Mouse (Mus musculus) limb, embryonic 14.5 days (tissue): ENCODE results near the gene Retreg1. TPM values are rescaled to one million over a fixed set of nuclear protein-coding genes. Genes with fewer than 3 reads are reported as not detected.

ENCODE experiments used
- ATAC-seq: fragments of 200-750 bp; cut with Nextera tagmentation; 2 replicates; pipeline ENCODE4 v1.8.0; 2017; ENCODE audit warnings: low read depth, moderate number of reproducible peaks, moderate TSS enrichment; ENCODE audit not compliant: low FRiP score
- DNase-seq: peaks from one replicate; pipeline ENCODE4 v3.0.0-alpha.2; 2015; ENCODE audit warnings: low spot score
- H3K27ac ChIP-seq: fragments of 300-500 bp; sonication (generic); replicated peaks from 2 replicates; pipeline ENCODE4 v1.5.1; 2014; ENCODE audit warnings: low read depth, mild to moderate bottlenecking, low read length, moderate library complexity, mixed read lengths
- H3K27me3 ChIP-seq: fragments of 300-500 bp; sonication (generic); 2 replicates; pipeline ENCODE4 v1.6.1; 2014; ENCODE audit warnings: low read length, mixed read lengths; ENCODE audit not compliant: control insufficient read depth, insufficient read depth
- H3K36me3 ChIP-seq: fragments of 300-500 bp; sonication (generic); 2 replicates; pipeline ENCODE4 v1.6.1; 2014; ENCODE audit warnings: mild to moderate bottlenecking, low read length, moderate library complexity, mixed read lengths; ENCODE audit not compliant: control insufficient read depth, insufficient read depth
- H3K4me1 ChIP-seq: fragments of 300-500 bp; sonication (generic); 2 replicates; pipeline ENCODE4 v1.6.1; 2014; ENCODE audit warnings: antibody characterized with exemption, low read length, mixed read lengths; ENCODE audit not compliant: control insufficient read depth, insufficient read depth
- H3K4me2 ChIP-seq: fragments of 300-500 bp; sonication (generic); replicated peaks from 2 replicates; pipeline ENCODE4 v1.6.1; 2014; ENCODE audit warnings: low read depth, mild to moderate bottlenecking, low read length, moderate library complexity; ENCODE audit not compliant: severe bottlenecking
- H3K4me3 ChIP-seq: fragments of 300-500 bp; sonication (generic); replicated peaks from 2 replicates; pipeline ENCODE4 v1.5.1; 2014; ENCODE audit warnings: low read length
- H3K9ac ChIP-seq: fragments of 300-500 bp; sonication (generic); 2 replicates; pipeline ENCODE4 v1.6.1; 2014; ENCODE audit warnings: mild to moderate bottlenecking, low read depth, low read length, moderate library complexity; ENCODE audit not compliant: severe bottlenecking
- H3K9me3 ChIP-seq: fragments of 300-500 bp; sonication (generic); 2 replicates; pipeline ENCODE4 v1.6.1; 2016; ENCODE audit warnings: low read length; ENCODE audit not compliant: control insufficient read depth
- POLR2A ChIP-seq: fragments of 200-500 bp; IDR thresholded peaks from 2 replicates; pipeline ENCODE4 v1.8.0; 2012; ENCODE audit warnings: inconsistent platforms, mild to moderate bottlenecking, moderate library complexity, borderline replicate concordance; ENCODE audit not compliant: insufficient read depth, insufficient read length; ENCODE audit errors: extremely low read depth
- WGBS: fragments of 180-500 bp; shearing (Covaris S2); extraction: QIAGEN DNeasy Blood & Tissue Kit; methylation state at CpG from one replicate; pipeline ENCODE4 v1.1.7; 2014; 5-methylcytosine and 5-hydroxymethylcytosine counted together
- polyA plus RNA-seq, 2 experiments: library from polyadenylated mRNA; depleted of rRNA in 1 of 2; stranded (reverse) in 1 of 2; unstranded in 1 of 2; fragments of >200 nt; fragmentation: Nextera tagmentation in 1 of 2; extraction: Ambion mirVana in 1 of 2; gene quantifications; 2 replicates each; pipeline versions ENCODE4 v1.2.1 to v1.2.3; 2012 to 2014

The Retreg1 gene
- polyA plus RNA-seq, 2 experiments, result 2.5 to 4.4 TPM

GRCm38 (mm10) chr15:25797888-25798287 is 45.1 kb upstream of the Retreg1 start:
- ATAC-seq, result no peak
- H3K4me1 ChIP-seq, result 0 out of 2 replicates have a peak, but pooled peaks cover 3% of the 10 kb centered on the region
- H3K27me3 ChIP-seq, result no peaks in the 10 kb centered on the region
- no peaks in the 10 kb centered on the region for H3K9me3 ChIP-seq
- H3K36me3 ChIP-seq, result peaks cover 79% of the 10 kb centered on the region
- 67% methylated on average over 1 of the region's 1 CpGs for WGBS
- no peak overlapping the region for H3K4me2 ChIP-seq
- no peak overlapping the region for H3K4me3 ChIP-seq
- TF ChIP-seq POLR2A, result no peak
- H3K27ac ChIP-seq, result no peak overlapping the region
- no peak for DNase-seq
- no peak overlapping the region for H3K9ac ChIP-seq

- TF ChIP-seq POLR2A, result no peak
These were observed 41.3 kb upstream of the Retreg1 start for GRCm38 (mm10) chr15:25801726-25802125.

GRCm38 (mm10) chr15:25802194-25802593 is 40.8 kb upstream of the Retreg1 start:
- DNase-seq (no peak), ATAC-seq (no peak)
- WGBS, result 90% methylated on average over 8 of the region's 8 CpGs

More at GRCm38 (mm10) chr15:25801726-25802125, 41.3 kb upstream of the Retreg1 start:
- H3K36me3 ChIP-seq, result peaks cover 86% of the 10 kb centered on the region
- H3K9me3 ChIP-seq, result no peaks in the 10 kb centered on the region
- no peaks in the 10 kb centered on the region for H3K27me3 ChIP-seq
- no peak overlapping the region for H3K4me2 ChIP-seq
- 78% methylated on average over 5 of the region's 5 CpGs for WGBS
- H3K4me3 ChIP-seq, result no peak overlapping the region
- H3K9ac ChIP-seq, result no peak overlapping the region
- H3K4me1 ChIP-seq, result no peaks in the 10 kb centered on the region
- no peak for ATAC-seq
- no peak for DNase-seq
- no peak overlapping the region for H3K27ac ChIP-seq

GRCm38 (mm10) chr15:25803111-25803510 is 39.9 kb upstream of the Retreg1 start:
- Histone ChIP-seq H3K27ac (no peak overlapping the region), H3K9me3 (no peaks in the 10 kb centered on the region), H3K4me3 (no peak overlapping the region), H3K9ac (no peak overlapping the region), H3K27me3 (no peaks in the 10 kb centered on the region), H3K4me2 (no peak overlapping the region), H3K36me3 (peaks cover 86% of the 10 kb centered on the region), H3K4me1 (no peaks in the 10 kb centered on the region)
- DNase-seq (peak; percentile 40), ATAC-seq (peak; percentile 69; the same call in 1 of the 2 replicates)
- 35% methylated on average over 15 of the region's 15 CpGs for WGBS
- TF ChIP-seq POLR2A, result no peak

More at GRCm38 (mm10) chr15:25802194-25802593, 40.8 kb upstream of the Retreg1 start:
- no peak overlapping the region for H3K4me3 ChIP-seq
- H3K27ac ChIP-seq, result no peak overlapping the region
- H3K4me1 ChIP-seq, result no peaks in the 10 kb centered on the region
- H3K9me3 ChIP-seq, result no peaks in the 10 kb centered on the region
- peaks cover 85% of the 10 kb centered on the region for H3K36me3 ChIP-seq
- no peak for TF ChIP-seq POLR2A
- H3K27me3 ChIP-seq, result no peaks in the 10 kb centered on the region
- H3K4me2 ChIP-seq, result no peak overlapping the region
- no peak overlapping the region for H3K9ac ChIP-seq

GRCm38 (mm10) chr15:25805336-25806110 is 37.5 kb upstream of the Retreg1 start:
- Histone ChIP-seq H3K9ac (no peak overlapping the region), H3K4me2 (no peak overlapping the region), H3K36me3 (peaks cover 92% of the 10 kb centered on the region), H3K4me3 (no peak overlapping the region), H3K27me3 (no peaks in the 10 kb centered on the region), H3K27ac (no peak overlapping the region), H3K9me3 (no peaks in the 10 kb centered on the region), H3K4me1 (no peaks in the 10 kb centered on the region)
- ATAC-seq (no peak), DNase-seq (peak; percentile 55)
- 80% methylated on average over 21 of the region's 21 CpGs for WGBS
- no peak for TF ChIP-seq POLR2A
